10 mouse cellular contexts compared by ENCODE assay signal in the genomic region with DNA sequence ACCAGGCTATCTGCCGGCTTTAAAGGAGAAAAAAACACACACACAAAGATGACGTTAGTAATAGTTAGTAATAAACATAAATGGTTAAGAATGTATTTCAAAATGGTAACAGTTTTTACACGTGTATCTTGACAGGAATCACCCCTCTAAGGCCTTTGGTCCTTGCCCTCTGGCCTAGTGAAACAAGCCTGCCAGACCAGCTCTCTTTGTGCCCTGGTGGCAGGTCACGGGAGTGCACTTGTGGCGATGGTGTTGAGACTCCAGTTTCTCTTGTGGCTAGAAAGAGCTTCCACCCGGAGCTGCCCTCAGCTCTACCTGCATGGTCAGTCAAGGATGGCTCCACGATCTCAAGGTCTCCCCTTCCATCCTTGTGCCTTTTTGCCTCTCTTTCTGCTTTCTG.
DNase-seq lines count a peak whose midpoint lies in the region; ATAC-seq and TF ChIP-seq lines count a peak whose summit lies in the region.
"Had no signal": no experiment of that assay in that cellular context is flagged by ENCODE, and none has a peak within 500 bp of the region (broad histone marks: within the 10 kb centered on the region; RNA-seq: fewer than 3 reads in every experiment).

No protein-coding gene starts in this region.

- H3K27ac ChIP-seq in layer of hippocampus, adult 2 months: no peak overlapping the region
- H3K27ac ChIP-seq in limb, embryonic 10.5 days: no peak overlapping the region

- no peaks in the 10 kb centered on the region for H3K36me3 ChIP-seq in limb, embryonic 10.5 days

- H3K27me3 ChIP-seq in limb, embryonic 10.5 days (ENCODE audit: low read depth, poor library complexity, severe bottlenecking): 0 out of 2 replicates have a peak, but pooled peaks cover 4% of the 10 kb centered on the region

- H3K9me3 ChIP-seq in limb, embryonic 10.5 days (replicated peaks): no peaks in the 10 kb centered on the region

- peaks cover 24% of the 10 kb centered on the region for H3K4me1 ChIP-seq in limb, embryonic 10.5 days

- no peak for ATAC-seq in CD4-positive, CD25-positive, alpha-beta regulatory T cell, adult 4 months
- ATAC-seq: forebrain, embryonic 14.5 days had no signal

- WGBS in limb, embryonic 10.5 days: 68% methylated on average over 7 of the region's 7 CpGs

- TF ChIP-seq CTCF in layer of hippocampus, adult 2 months (conservative IDR thresholded peaks at IDR 0.05): peak; percentile 52

- no peak overlapping the region for H3K4me3 ChIP-seq in layer of hippocampus, adult 2 months
- no peak overlapping the region for H3K4me3 ChIP-seq in limb, embryonic 10.5 days

- peak; percentile 4 for DNase-seq in CD4-positive, CD25-positive, alpha-beta regulatory T cell, adult 2 months (ENCODE audit: low read depth, low spot score)
- no peak for DNase-seq in layer of hippocampus, adult 2 months (ENCODE audit: low spot score in 2 of 2)
- DNase-seq in layer of hippocampus, postnatal 10 days (ENCODE audit: low spot score in 2 of 2): no peak
- peak; percentile 43 for DNase-seq in adipocyte (ENCODE audit: low spot score)
- peak; percentile 58 for DNase-seq in limb, embryonic 10.5 days (ENCODE audit: low spot score)
- no peak for DNase-seq in right cerebral cortex, postnatal 14 days
- DNase-seq in cerebellum, adult 8-10 months: no peak
- DNase-seq: midbrain, embryonic 14.5 days had no signal

Comparison
In these comparisons a context has a peak if more than half of its experiments do, and no peak if none do; other contexts are left out.
1. DNase-seq: peak in CD4-positive, CD25-positive, alpha-beta regulatory T cell, adult 2 months (single experiment), adipocyte (single experiment) and limb, embryonic 10.5 days (single experiment); none in layer of hippocampus, adult 2 months (0 of 2), layer of hippocampus, postnatal 10 days (0 of 2), right cerebral cortex, postnatal 14 days (single experiment) and cerebellum, adult 8-10 months (single experiment).